ENCODE assay signal across 8 mouse cellular contexts in genomic region chr15:10715139-10715505, GRCm38 (mm10). TPM values are rescaled to one million over a fixed set of nuclear protein-coding genes. Genes with fewer than 3 reads are reported as not detected.
DNase-seq lines count a peak whose midpoint lies in the region; ATAC-seq lines count a peak whose summit lies in the region.

No protein-coding gene starts in this region.

- DNase-seq in embryonic facial prominence, embryonic 10.5 days (ENCODE audit: low spot score) = peak; percentile 71
- DNase-seq in liver = peak; percentile 34
- peak; percentile 53 for DNase-seq in midbrain, embryonic 14.5 days
- DNase-seq in layer of hippocampus, adult 18-20 months (ENCODE audit: low spot score in 2 of 2) = no peak
- no peak for DNase-seq in gastrocnemius, postnatal 25 days

- H3K27ac ChIP-seq in embryonic facial prominence, embryonic 10.5 days (replicated peaks) = peak overlapping the region; percentile 96
- H3K27ac ChIP-seq in hindbrain, embryonic 12.5 days = peak overlapping the region; percentile 82
- no peak overlapping the region for H3K27ac ChIP-seq in midbrain, embryonic 14.5 days (replicated peaks; ENCODE audit: low read depth, low read length)

- H3K27me3 ChIP-seq in erythroblast, embryonic 14.5 days (ENCODE audit: control insufficient read depth) = peaks cover 40% of the 10 kb centered on the region
- H3K27me3 ChIP-seq in embryonic facial prominence, embryonic 10.5 days (replicated peaks; ENCODE audit: low read depth, poor library complexity, severe bottlenecking) = no peaks in the 10 kb centered on the region
- no peaks in the 10 kb centered on the region for H3K27me3 ChIP-seq in hindbrain, embryonic 12.5 days
- H3K27me3 ChIP-seq in midbrain, embryonic 14.5 days (ENCODE audit: control insufficient read depth, insufficient read depth, low read length) = no peaks in the 10 kb centered on the region

- under 1% methylated on average over 10 of the region's 10 CpGs for WGBS in embryonic facial prominence, embryonic 10.5 days
- under 1% methylated on average over 10 of the region's 10 CpGs for WGBS in hindbrain, embryonic 12.5 days
- WGBS in midbrain, embryonic 14.5 days = under 1% methylated on average over 10 of the region's 10 CpGs

- peak overlapping the region; percentile 94 for H3K9ac ChIP-seq in hindbrain, embryonic 12.5 days
- peak overlapping the region; percentile 79; the same call in 1 of the 2 replicates for H3K9ac ChIP-seq in midbrain, embryonic 14.5 days (replicated peaks; ENCODE audit: low read length)

- no peaks in the 10 kb centered on the region for H3K9me3 ChIP-seq in erythroblast, embryonic 14.5 days (ENCODE audit: control insufficient read depth, low read length)
- H3K9me3 ChIP-seq in embryonic facial prominence, embryonic 10.5 days = 0 out of 2 replicates have a peak, but pooled peaks cover 3% of the 10 kb centered on the region
- peaks cover 4% of the 10 kb centered on the region; the same call in 1 of the 2 replicates for H3K9me3 ChIP-seq in hindbrain, embryonic 12.5 days (replicated peaks)
- H3K9me3 ChIP-seq in midbrain, embryonic 14.5 days (ENCODE audit: control insufficient read depth, low read length) = no peaks in the 10 kb centered on the region

- H3K36me3 ChIP-seq in erythroblast, embryonic 14.5 days (ENCODE audit: control insufficient read depth) = no peaks in the 10 kb centered on the region
- 0 out of 2 replicates have a peak, but pooled peaks cover 5% of the 10 kb centered on the region for H3K36me3 ChIP-seq in embryonic facial prominence, embryonic 10.5 days (replicated peaks)
- H3K36me3 ChIP-seq in hindbrain, embryonic 12.5 days = no peaks in the 10 kb centered on the region
- no peaks in the 10 kb centered on the region for H3K36me3 ChIP-seq in midbrain, embryonic 14.5 days (ENCODE audit: control insufficient read depth, insufficient read depth, low read length)

- H3K4me3 ChIP-seq in erythroblast, embryonic 14.5 days (replicated peaks) = peak overlapping the region; percentile 56
- H3K4me3 ChIP-seq in embryonic facial prominence, embryonic 10.5 days = peak overlapping the region; percentile 91
- H3K4me3 ChIP-seq in hindbrain, embryonic 12.5 days = peak overlapping the region; percentile 87
- H3K4me3 ChIP-seq in midbrain, embryonic 14.5 days (replicated peaks; ENCODE audit: low read depth, low read length) = peak overlapping the region; percentile 85

- no peak for ATAC-seq in erythroblast, adult 5-6 weeks (replicated peaks; ENCODE audit: low FRiP score, poor library complexity, severe bottlenecking)
- ATAC-seq in hindbrain, embryonic 12.5 days (ENCODE audit: low FRiP score) = peak; percentile 15; the same call in 1 of the 2 replicates
- ATAC-seq in midbrain, embryonic 14.5 days (ENCODE audit: low FRiP score, low TSS enrichment) = no peak

- H3K4me2 ChIP-seq in hindbrain, embryonic 12.5 days (replicated peaks) = peak overlapping the region; percentile 88
- peak overlapping the region; percentile 97 for H3K4me2 ChIP-seq in midbrain, embryonic 14.5 days (ENCODE audit: low read length)

- H3K4me1 ChIP-seq in erythroblast, embryonic 14.5 days (ENCODE audit: control insufficient read depth) = peaks cover 10% of the 10 kb centered on the region
- peaks cover 32% of the 10 kb centered on the region for H3K4me1 ChIP-seq in embryonic facial prominence, embryonic 10.5 days
- peaks cover 23% of the 10 kb centered on the region for H3K4me1 ChIP-seq in hindbrain, embryonic 12.5 days
- H3K4me1 ChIP-seq in midbrain, embryonic 14.5 days (ENCODE audit: control insufficient read depth, insufficient read depth, low read length) = peaks cover 20% of the 10 kb centered on the region

RNA-seq across cellular contexts. Expression of gene Rai14, which starts 0.7 kb away (rescaled TPM):
- 0.01 TPM in 1 of 2 replicates, not detected in the other for polyA plus RNA-seq in erythroblast, embryonic 14.5 days (2012)
- total RNA-seq in erythroblast, adult 5-6 weeks (2015; ENCODE audit: low replicate concordance) = 0.19 and 1.5 TPM in 2 replicates
- total RNA-seq in erythroblast, adult 5-6 weeks (2017; ENCODE audit: low replicate concordance) = 0.94 and 1.1 TPM in 2 replicates
- 73.2 and 75.8 TPM in 2 replicates for polyA plus RNA-seq in embryonic facial prominence, embryonic 10.5 days (2016; fragmentation: Nextera tagmentation; extraction: Ambion mirVana)
- 64.9 and 70.5 TPM in 2 replicates for polyA plus RNA-seq in hindbrain, embryonic 12.5 days (2016; fragmentation: Nextera tagmentation; extraction: Ambion mirVana)
- polyA plus RNA-seq in midbrain, embryonic 14.5 days (2014; fragmentation: Nextera tagmentation; extraction: Ambion mirVana) = 10.5 and 20.5 TPM in 2 replicates
- total RNA-seq in layer of hippocampus, adult 18-20 months (2021) = 1 to 10 TPM; 4.8 to 5.1 TPM
- 1 to 10 TPM; 2.6 to 3.5 TPM for total RNA-seq in gastrocnemius, postnatal 25 days (2021)

Comparison
In these comparisons a context has a peak if more than half of its experiments do, and no peak if none do; other contexts are left out.
1. DNase-seq: peak in embryonic facial prominence, embryonic 10.5 days (single experiment), liver (single experiment) and midbrain, embryonic 14.5 days (single experiment); none in layer of hippocampus, adult 18-20 months (0 of 2) and gastrocnemius, postnatal 25 days (single experiment).
2. RNA of gene Rai14, which starts 0.7 kb away (polyA plus RNA-seq): 73.2 to 75.8 TPM in embryonic facial prominence, embryonic 10.5 days, 64.9 to 70.5 TPM in hindbrain, embryonic 12.5 days and 10.5 to 20.5 TPM in midbrain, embryonic 14.5 days; 0.01 TPM in erythroblast, embryonic 14.5 days; every median in the first group is over 10 times any median in the second.
3. Peak in every context shown above with its lines, with median percentiles within 50 percentile points of each other: H3K4me3 ChIP-seq.